Mouse (Mus musculus): Measurements from ENCODE around the gene Cul7. TPM values are rescaled to one million over a fixed set of nuclear protein-coding genes. Genes with fewer than 3 reads are reported as not detected.

Gene Cul7
- total RNA-seq, 2 experiments from 2014 or later: 100 to 101 TPM

DNA sequence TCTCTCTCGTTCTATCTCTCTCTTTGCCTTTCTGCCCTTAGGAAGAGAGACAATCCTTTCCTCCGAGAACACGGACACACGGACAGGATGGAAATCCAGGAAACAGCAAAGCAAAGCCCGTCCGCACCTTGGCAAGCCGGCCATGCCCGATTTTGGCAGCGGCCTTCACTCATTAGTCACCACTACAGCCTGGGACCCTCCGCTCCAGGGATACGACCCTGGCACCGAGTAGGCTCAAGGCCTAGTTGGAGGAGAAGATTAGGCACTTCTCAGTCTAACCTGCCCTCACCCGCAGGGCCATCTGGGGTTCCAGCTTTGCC lies 21.7 kb upstream of the Cul7 start:
- DNase-seq (ENCODE audit: low spot score in 2 of 2): peak in 1 of 2 experiments; percentile 44

DNA sequence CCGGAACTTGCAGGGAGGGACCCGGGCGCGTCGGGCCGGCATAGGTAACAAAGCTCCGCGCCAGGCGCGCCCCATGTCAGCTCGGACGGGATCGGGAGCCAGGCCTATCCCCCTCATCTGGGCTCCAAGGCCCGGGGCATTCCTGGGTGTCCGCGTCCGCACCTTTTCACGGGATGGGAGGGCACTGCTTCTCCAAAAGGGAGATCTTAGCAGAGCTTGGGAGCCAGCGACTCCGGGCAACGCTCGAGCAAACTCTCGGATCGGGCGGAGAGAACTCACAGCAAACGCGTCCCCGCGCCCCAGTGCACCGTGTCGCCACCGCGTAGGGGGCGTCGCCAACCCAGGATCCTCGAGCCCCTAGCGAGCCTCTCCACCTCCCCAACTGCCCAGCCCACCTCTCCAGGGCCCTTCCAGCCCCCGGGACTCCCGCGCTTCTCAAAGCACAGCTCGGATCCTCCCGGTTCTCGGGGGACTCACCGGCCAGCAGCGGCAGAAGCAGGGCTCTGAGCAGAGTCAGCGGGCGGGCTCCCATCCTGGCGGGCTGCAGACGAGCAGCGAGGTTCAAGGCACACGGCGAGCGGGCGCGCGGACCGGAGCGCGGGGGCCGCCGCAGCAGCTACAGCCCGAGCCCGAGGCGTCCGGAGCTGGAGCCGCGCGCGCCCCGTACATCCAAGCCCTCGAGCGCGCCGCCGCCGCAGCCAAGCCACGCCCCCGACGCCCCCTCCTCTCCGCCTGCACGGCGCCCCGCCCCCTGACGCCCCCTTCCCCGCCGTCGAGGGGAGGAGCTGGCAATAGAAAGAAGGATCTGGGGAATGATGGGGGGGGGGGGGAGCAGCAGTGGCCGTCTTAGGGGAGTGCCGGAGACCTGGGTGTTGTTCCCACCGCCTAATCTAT lies 21.1 kb upstream of the Cul7 start, which contains the start of gene Ptk7:
Gene Ptk7, minus strand, starts transcription at position 714 of the 894 bp plus-strand sequence.
- DNase-seq (ENCODE audit: low spot score in 2 of 2): peak; percentile 79 to 86

DNA sequence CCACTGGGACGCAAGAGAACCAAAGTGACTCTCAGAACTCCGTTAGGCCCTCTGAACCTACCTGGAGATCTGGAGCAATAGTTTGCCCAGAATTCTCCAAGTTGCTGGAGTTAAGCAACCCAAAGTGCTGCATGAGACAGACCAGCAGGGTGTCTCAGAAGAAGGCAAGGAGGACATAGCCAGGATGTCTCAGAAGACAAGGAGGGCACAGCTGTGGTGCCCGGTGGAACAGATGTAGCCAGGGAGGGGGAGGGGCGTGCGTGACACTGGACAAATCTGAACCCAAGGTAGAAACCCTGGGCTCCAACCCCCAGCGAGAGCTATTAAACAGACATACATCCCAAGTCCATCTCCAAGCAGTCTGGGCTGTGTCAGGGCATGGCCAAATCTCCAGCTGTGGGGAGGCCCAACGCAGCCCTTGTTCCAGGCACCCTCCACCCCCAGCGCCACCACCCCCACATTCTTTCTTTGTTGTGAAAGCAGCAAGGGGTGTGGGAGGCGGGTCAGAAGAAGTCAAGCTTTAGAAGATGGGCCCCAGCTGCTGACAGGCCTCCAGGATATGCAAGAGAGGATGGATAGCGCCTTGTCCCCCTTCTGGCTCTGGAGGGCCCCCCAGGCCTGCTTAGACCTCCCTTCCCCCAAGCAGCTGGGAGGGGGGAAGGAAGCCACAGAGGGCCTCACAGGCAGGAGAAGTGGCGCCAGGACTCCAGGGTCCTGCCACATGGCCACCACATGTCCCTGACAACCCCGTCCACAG lies 20.3 kb upstream of the Cul7 start:
- DNase-seq (ENCODE audit: low spot score in 2 of 2): peak; percentile 44 to 64

DNA sequence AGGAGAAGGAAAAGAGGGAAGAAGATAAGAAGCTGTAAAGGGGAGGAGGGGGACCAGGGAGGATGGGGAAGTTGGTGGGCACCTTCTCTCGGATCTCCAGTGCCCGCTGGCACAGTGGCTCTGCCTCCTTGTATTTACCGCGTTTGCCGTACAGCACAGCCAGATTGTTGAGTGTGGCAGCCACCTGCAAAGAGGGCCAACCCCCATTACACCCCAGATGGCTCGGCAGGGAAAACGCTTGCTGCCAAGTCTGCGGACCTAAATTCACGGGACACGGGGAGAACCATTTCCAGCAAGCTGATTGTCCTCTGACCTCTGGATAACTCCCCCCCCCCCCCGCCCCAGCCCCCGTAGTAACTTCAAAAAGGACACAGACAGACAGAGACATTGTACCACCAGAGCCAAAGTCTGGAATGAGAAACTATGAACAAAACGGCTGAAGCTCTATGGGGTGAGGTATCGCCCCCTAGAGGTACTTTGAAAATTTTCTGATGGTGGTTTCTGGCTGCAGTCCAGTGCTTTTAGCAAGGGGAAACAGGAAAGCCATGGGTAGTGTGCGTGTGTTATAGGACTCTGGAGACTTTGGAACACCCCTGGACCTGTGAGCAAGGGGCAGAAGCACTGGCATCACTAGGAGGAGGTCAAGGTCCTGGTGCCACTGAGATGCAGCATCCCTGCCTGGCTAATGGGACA lies 13.2 kb upstream of the Cul7 start:
- DNase-seq (ENCODE audit: low spot score in 2 of 2): peak; percentile 52 to 71

- no peak for DNase-seq (ENCODE audit: low spot score in 2 of 2)
Observed at GRCm38 (mm10) chr17:46639929-46640328, 10.2 kb upstream of the Cul7 start.

GRCm38 (mm10) chr17:46642060-46642459 lies 8.1 kb upstream of the Cul7 start:
- no peak for DNase-seq (ENCODE audit: low spot score in 2 of 2)

- no peak for DNase-seq (ENCODE audit: low spot score in 2 of 2)
Observed at GRCm38 (mm10) chr17:46644152-46644805, 5.9 kb upstream of the Cul7 start.

GRCm38 (mm10) chr17:46644916-46645475 lies 5.1 kb upstream of the Cul7 start:
- DNase-seq (ENCODE audit: low spot score in 2 of 2): no peak

DNA sequence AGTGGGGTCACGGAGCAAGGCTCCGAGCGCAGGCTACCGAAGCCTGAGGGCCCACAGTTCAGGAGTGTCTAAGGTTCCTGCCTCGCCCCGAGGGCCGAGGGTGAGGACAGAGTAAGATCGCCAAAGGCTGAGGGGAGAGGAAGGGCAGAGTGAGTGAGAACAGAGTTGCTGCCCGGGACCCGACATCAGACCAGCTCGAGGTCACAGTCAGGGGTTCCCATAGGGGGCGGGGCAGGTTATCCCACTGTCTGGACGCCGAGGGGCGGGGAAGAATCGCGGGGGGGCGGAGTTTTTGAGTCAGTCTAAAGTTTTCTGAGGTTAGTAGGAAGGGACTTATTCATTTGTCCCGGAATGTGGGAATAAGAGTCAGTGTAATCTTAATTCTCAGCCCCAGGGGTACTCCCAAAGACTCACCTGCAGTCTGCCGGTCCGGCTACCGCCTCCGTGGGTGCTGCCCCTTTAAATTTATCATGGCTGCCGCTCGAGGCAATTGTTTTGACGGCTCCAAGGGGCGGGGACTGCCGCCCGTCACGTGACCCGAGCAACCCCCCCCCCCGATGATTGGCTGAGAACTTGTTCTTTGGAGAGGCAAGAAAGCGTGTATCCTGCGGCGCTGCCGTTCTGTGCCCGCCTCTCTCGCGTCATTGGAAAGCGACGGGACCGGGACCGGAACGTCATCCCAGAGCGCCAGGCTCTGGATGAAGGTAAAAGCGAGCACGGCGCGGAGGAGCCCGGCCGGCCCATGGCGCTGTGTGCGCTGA lies 4.4 kb upstream of the Cul7 start, which contains the start of the genes Klc4 and Mrpl2:
Gene Klc4, minus strand, starts transcription at position 462 of the 761 bp plus-strand sequence.
Gene Mrpl2, plus strand, starts transcription at position 669 of the 761 bp plus-strand sequence.
- DNase-seq (ENCODE audit: low spot score in 2 of 2): peak; percentile 95 to 98

DNA sequence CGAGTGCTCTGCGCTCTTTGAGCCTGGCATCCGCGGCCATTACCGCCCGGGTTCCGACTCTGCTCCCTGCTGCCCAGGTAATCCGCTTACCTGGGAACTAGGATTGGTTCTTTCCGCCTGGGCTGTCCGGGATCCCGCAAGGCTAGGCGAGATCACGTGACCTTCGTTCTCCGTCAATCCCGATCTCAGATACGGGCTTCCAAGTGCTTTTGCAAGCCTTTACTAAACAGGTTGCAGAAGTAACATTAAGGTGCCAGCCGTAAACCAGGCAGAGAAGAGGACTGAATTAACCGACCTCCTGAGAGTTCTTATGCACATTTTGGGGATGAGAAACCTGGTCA lies 3.8 kb upstream of the Cul7 start:
- DNase-seq (ENCODE audit: low spot score in 2 of 2): no peak

GRCm38 (mm10) chr17:46647279-46647678 lies 2.9 kb upstream of the Cul7 start:
- DNase-seq (ENCODE audit: low spot score in 2 of 2): no peak

GRCm38 (mm10) chr17:46648436-46648835 lies 1.7 kb upstream of the Cul7 start:
- no peak for DNase-seq (ENCODE audit: low spot score in 2 of 2)

DNA sequence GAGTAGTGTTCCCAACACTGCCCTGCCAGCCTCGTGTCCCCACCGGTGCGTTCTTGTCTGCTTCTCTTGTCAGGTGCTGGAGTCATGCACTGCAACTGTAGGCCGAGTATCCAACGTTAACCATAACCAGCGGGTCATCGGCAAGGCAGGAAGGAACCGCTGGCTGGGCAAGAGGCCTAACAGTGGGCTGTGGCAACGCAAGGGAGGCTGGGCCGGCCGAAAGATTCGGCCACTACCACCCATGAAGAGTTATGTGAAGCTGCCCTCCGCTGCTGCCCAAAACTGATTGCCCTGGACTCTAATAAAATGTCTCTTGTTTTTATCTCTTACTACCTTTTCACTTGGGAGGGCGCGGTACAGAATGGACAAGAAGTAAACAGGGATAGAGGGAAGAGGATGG lies 326 bp upstream of the Cul7 start:
- peak in 1 of 2 experiments; percentile 33 for DNase-seq (ENCODE audit: low spot score in 2 of 2)

DNA sequence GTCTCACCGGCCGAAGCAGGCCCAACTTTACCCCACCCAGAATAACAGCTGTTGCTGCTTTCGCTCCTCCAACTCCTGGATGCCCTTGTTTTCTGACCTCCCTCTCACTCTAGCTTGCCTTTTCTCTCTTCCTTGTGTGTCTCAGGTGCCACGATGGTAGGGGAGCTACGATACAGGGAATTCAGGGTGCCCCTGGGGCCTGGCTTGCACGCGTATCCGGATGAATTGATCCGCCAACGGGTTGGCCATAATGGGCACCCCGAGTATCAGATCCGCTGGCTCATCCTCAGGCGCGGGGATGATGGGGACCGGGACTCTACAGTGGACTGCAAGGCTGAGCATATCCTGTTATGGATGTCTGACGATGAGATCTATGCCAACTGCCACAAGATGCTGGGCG lies 1.2 kb downstream of the Cul7 start:
- DNase-seq (ENCODE audit: low spot score in 2 of 2): no peak

DNA sequence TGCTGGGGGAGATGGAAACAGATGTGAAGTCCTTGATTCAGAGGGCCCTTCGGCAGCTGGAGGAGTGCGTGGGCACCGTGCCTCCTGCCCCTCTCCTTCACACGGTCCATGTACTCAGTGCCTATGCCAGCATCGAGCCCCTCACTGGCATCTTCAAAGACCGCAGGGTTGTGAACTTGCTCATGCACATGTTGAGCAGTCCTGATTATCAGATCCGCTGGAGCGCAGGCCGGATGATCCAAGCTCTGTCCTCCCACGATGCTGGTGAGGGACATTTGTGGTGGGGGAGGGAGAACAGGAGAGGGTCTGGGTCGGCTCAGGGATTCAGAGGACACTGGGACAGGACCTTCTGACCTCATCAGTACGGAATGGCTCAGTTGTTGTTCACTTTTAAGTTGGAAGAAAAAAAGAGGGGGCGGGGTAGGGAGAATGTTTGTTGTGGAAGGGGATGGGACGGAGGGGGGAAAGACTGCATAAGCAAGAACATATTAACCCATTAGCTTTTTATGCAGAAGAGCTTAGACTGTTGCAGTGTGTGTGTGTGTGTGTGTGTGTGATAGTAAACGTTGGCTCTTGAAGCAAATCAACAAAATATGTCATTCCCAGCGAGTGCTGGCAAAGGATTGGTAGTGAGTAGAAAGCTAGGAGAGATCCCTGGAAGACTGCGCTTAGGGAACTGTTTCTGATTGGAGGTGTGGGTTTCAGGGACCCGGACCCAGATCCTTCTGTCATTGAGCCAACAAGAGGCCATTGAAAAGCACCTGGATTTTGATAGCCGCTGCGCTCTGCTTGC lies 1.8 kb downstream of the Cul7 start:
- no peak for DNase-seq (ENCODE audit: low spot score in 2 of 2)

DNA sequence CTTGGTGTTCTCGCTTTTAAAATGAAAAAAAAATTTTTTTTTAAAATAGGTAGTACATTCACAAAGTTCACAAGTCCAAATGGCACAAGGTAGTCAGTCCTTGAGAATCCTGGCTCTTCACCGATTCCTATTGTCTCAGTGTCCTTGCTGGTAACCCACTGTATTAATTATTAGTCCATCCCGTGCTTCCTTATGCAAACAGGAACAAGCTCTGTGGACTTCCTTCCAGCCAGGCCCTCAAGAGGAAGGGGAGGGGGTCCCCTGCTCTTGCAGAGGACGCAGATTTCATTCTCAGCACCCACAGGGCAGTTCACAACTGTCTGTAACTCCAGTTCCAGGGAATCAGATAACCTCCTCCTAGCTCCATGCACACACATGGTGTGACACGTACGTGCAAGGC lies 5.9 kb downstream of the Cul7 start:
- DNase-seq (ENCODE audit: low spot score in 2 of 2): no peak

DNA sequence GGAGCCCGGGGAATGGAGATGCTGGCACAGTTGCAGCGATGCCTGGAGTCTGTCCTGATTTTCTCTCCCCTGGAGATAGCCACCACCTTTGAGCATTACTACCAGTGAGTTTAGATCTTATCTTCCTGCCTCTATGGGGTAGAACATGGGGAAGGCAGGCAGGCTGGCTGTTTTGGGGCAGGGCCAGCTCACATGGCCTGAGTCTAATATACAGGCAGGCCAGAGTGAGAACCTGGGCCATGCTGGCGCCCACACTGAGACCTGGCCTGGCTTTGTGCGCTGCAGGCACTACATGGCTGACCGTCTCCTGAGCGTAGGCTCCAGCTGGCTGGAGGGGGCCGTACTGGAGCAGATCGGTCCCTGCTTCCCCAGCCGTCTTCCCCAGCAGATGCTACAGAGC lies 11.2 kb downstream of the Cul7 start:
- no peak for DNase-seq (ENCODE audit: low spot score in 2 of 2)

GRCm38 (mm10) chr17:46661981-46662380 lies 11.8 kb downstream of the Cul7 start:
- no peak for DNase-seq (ENCODE audit: low spot score in 2 of 2)

GRCm38 (mm10) chr17:46662730-46663129 lies 12.6 kb downstream of the Cul7 start:
- DNase-seq (ENCODE audit: low spot score in 2 of 2): no peak

Measured in gastrocnemius, postnatal 4 days (tissue).